Mouse (Mus musculus) MEL-GATA-1-ER (cell line): ENCODE measurements at regions not wholly inside any gene's neighbourhood (a gene's known extent, or its start where the extent isn't known, plus 50 kb on each side); places are given as distances from the start of the nearest gene placed in this dataset.

Experiments used
- DNase-seq: peaks from one replicate; pipeline ENCODE4 v3.0.0-alpha.2; 2012; ENCODE audit warnings: low read depth; ENCODE audit errors: extremely low read depth

- DNase-seq, result no peak
Measured at GRCm38 (mm10) chr9:52241577-52241976, 73.2 kb upstream of the Zc3h12c start.

- DNase-seq, result no peak
Measured at GRCm38 (mm10) chr9:52240585-52241320, 72.4 kb upstream of the Zc3h12c start.

- no peak for DNase-seq
Measured at GRCm38 (mm10) chr9:52234775-52235174, 66.4 kb upstream of the Zc3h12c start.

- DNase-seq, result peak; percentile 78
Measured at GRCm38 (mm10) chr9:52229589-52229988, 61.2 kb upstream of the Zc3h12c start.

- no peak for DNase-seq
Measured at GRCm38 (mm10) chr9:52225646-52226045, 57.3 kb upstream of the Zc3h12c start.

GRCm38 (mm10) chr9:52223509-52224113 lies 55.2 kb upstream of the Zc3h12c start:
- DNase-seq, result no peak
